Mouse (Mus musculus): ENCODE measurements around the gene Elovl7. TPM values are rescaled to one million over a fixed set of nuclear protein-coding genes. Genes with fewer than 3 reads are reported as not detected.

Gene Elovl7
- total and polyA plus RNA-seq, 2 experiments from 2014 or later: 1.9 to 2.4 TPM

DNA sequence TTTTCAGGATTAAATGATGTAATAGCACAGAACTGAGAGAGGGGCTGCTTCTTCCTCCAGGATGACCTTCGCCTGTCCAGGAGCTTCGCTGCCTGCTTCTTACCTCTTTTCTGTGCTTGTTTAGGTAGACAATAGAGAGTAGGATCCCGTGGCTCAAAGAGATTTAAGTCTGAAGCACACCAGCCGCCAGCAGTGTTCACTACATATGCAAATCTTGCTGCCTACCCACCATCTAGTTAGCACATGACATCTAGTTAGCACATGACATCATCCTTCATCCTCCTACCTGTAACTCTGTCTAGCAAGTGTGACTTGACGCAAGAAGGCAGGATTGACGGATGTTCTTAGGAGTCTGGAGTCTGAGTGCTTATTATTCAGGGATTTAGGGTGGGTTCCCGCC lies 5.6 kb downstream of the Elovl7 start:
- DNase-seq (ENCODE audit: low spot score) (no peak), ATAC-seq (ENCODE audit: low FRiP score) (no peak)
- H3K4me1 ChIP-seq (ENCODE audit: insufficient read depth, low read length): no peaks in the 10 kb centered on the region
- no peak overlapping the region for H3K9ac ChIP-seq (replicated peaks; ENCODE audit: low read length, poor library complexity, severe bottlenecking)
- no peak overlapping the region for H3K4me3 ChIP-seq (ENCODE audit: low read depth, low read length)
- no peaks in the 10 kb centered on the region for H3K36me3 ChIP-seq (ENCODE audit: insufficient read depth, low read length)
- no peaks in the 10 kb centered on the region for H3K27me3 ChIP-seq (ENCODE audit: insufficient read depth, low read length)
- no peak overlapping the region for H3K27ac ChIP-seq (ENCODE audit: low read depth, low read length)
- 62% methylated on average over 7 of the region's 7 CpGs for WGBS
- no peak for TF ChIP-seq CTCF (IDR thresholded peaks at IDR 0.05)
- no peaks in the 10 kb centered on the region for H3K9me3 ChIP-seq (ENCODE audit: low read length)
- no peak overlapping the region for H3K4me2 ChIP-seq (ENCODE audit: low read depth, low read length, poor library complexity, severe bottlenecking)

DNA sequence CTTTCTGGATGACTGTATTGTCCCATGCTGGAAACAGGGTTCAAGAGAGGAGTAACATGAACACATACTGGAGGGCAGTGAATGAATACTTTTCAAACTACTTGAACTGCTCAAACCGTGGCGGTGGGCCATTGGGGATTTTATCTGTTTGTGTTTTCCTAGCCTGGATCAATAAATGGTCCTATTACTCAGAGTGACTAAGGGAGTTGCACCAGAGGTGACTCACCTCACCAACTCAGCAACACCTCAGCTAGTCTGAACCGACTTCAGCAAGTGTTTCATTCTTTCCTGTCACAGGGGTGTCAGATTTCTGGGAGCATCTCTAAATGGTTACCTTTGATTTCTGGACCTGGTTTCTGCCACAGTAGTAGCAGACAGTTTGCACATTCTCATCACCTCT lies 15.0 kb downstream of the Elovl7 start:
- DNase-seq (ENCODE audit: low spot score): no peak
- 78% methylated on average over 3 of the region's 3 CpGs for WGBS
- H3K9ac ChIP-seq (replicated peaks; ENCODE audit: low read length, poor library complexity, severe bottlenecking): no peak overlapping the region

DNA sequence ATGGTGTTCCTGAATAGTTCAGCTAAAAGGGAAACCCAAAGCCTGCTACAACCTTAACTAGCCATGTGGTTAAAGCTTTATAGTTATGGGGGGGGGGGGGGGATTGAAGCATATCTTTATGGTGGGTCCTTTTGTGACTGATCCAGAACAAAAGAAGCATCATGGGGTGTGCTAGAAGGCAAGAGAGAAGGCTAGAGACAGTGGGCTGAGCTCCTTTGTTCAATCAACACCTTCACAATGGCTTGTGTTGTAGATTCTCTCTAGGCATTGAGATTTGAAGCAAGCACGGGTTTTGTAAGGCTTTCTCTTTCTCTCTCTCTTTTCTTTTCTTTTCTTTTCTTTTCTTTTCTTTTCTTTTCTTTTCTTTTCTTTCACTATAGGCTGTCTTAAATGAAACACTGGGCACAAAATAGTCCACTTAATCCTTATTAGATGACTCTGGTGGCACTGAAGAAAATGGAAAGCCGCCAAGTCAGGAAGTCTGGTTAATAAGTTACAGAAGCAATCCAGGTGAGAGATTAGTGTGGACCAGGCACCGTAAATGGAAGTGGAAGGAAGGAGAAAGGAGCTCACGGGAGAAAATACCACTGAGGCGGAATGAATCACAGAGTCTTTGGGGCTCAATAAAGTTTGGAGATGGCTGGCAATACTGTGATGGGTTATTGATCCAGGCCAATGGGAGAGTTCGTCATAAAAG lies 15.6 kb downstream of the Elovl7 start:
- no peaks in the 10 kb centered on the region for H3K27me3 ChIP-seq (ENCODE audit: insufficient read depth, low read length)
- WGBS: 68% methylated on average over 6 of the region's 6 CpGs
- DNase-seq (ENCODE audit: low spot score) (no peak), ATAC-seq (ENCODE audit: low FRiP score) (no peak)
- H3K4me1 ChIP-seq (ENCODE audit: insufficient read depth, low read length): no peaks in the 10 kb centered on the region
- no peaks in the 10 kb centered on the region for H3K9me3 ChIP-seq (ENCODE audit: low read length)
- no peak for TF ChIP-seq CTCF (IDR thresholded peaks at IDR 0.05)
- no peak overlapping the region for H3K27ac ChIP-seq (ENCODE audit: low read depth, low read length)
- no peak overlapping the region for H3K9ac ChIP-seq (replicated peaks; ENCODE audit: low read length, poor library complexity, severe bottlenecking)
- no peak overlapping the region for H3K4me2 ChIP-seq (ENCODE audit: low read depth, low read length, poor library complexity, severe bottlenecking)
- no peaks in the 10 kb centered on the region for H3K36me3 ChIP-seq (ENCODE audit: insufficient read depth, low read length)
- no peak overlapping the region for H3K4me3 ChIP-seq (ENCODE audit: low read depth, low read length)

More for the DNA sequence above, 15.0 kb downstream of the Elovl7 start:
- TF ChIP-seq CTCF (IDR thresholded peaks at IDR 0.05): no peak
- no peaks in the 10 kb centered on the region for H3K9me3 ChIP-seq (ENCODE audit: low read length)
- H3K4me2 ChIP-seq (ENCODE audit: low read depth, low read length, poor library complexity, severe bottlenecking): no peak overlapping the region
- H3K27ac ChIP-seq (ENCODE audit: low read depth, low read length): no peak overlapping the region
- no peaks in the 10 kb centered on the region for H3K36me3 ChIP-seq (ENCODE audit: insufficient read depth, low read length)
- H3K4me3 ChIP-seq (ENCODE audit: low read depth, low read length): no peak overlapping the region
- H3K27me3 ChIP-seq (ENCODE audit: insufficient read depth, low read length): no peaks in the 10 kb centered on the region
- ATAC-seq (ENCODE audit: low FRiP score): no peak
- H3K4me1 ChIP-seq (ENCODE audit: insufficient read depth, low read length): no peaks in the 10 kb centered on the region

DNA sequence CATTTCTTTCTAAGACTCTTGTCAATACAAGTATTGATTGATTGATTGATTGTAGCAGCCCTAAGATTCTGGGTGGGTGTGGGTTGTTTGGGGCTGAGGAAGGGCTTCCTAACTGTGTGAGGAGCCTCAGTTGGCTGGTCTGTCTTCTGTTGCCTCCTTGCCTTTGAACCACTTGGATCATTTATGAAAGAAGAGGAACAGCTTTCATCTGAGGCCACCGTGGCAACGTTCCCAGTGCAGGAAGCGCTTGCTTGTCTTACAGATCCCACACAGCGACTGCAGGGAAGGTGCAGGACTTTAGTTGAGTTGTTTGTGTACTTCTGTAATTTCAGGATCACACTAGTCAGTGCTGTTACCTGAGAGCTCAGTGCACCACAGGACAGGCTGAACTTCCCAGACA lies 25.8 kb downstream of the Elovl7 start:
- WGBS: 57% methylated on average over 4 of the region's 4 CpGs
- ATAC-seq (ENCODE audit: low FRiP score): no peak
- Histone ChIP-seq H3K9ac (replicated peaks; ENCODE audit: low read length, poor library complexity, severe bottlenecking) (no peak overlapping the region), H3K27me3 (ENCODE audit: insufficient read depth, low read length) (no peaks in the 10 kb centered on the region), H3K9me3 (ENCODE audit: low read length) (no peaks in the 10 kb centered on the region), H3K4me1 (ENCODE audit: insufficient read depth, low read length) (no peaks in the 10 kb centered on the region; the same call in 1 of the 2 replicates), H3K4me3 (ENCODE audit: low read depth, low read length) (no peak overlapping the region), H3K36me3 (ENCODE audit: insufficient read depth, low read length) (no peaks in the 10 kb centered on the region), H3K4me2 (ENCODE audit: low read depth, low read length, poor library complexity, severe bottlenecking) (no peak overlapping the region), H3K27ac (ENCODE audit: low read depth, low read length) (no peak overlapping the region)
- DNase-seq (ENCODE audit: low spot score): no peak
- TF ChIP-seq CTCF (IDR thresholded peaks at IDR 0.05): no peak

DNA sequence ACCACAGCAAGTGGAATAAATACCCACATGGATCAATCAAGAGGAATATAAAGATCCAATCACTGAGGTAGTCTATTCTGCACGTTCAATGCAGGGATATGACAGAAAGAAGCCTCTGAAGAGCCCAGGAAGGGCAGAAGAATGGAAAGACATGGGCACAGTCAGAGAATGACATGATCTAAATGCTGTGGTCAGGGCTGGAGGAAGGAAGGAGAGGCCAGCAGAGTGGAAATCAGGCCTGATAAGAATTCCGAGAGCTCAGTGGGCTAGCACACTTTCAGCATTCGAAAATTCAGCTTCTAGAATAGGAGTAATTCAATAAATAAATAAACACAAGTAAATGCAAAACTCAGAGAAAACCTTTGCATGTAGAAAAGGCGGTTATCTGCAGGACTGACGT lies 27.5 kb downstream of the Elovl7 start:
- no peak overlapping the region for H3K4me2 ChIP-seq (ENCODE audit: low read depth, low read length, poor library complexity, severe bottlenecking)
- no peaks in the 10 kb centered on the region for H3K36me3 ChIP-seq (ENCODE audit: insufficient read depth, low read length)
- no peaks in the 10 kb centered on the region; the same call in 1 of the 2 replicates for H3K4me1 ChIP-seq (ENCODE audit: insufficient read depth, low read length)
- 78% methylated on average over 5 of the region's 5 CpGs for WGBS
- H3K4me3 ChIP-seq (ENCODE audit: low read depth, low read length): no peak overlapping the region
- ATAC-seq (ENCODE audit: low FRiP score): no peak
- no peaks in the 10 kb centered on the region for H3K27me3 ChIP-seq (ENCODE audit: insufficient read depth, low read length)
- no peak overlapping the region for H3K27ac ChIP-seq (ENCODE audit: low read depth, low read length)
- no peak overlapping the region for H3K9ac ChIP-seq (replicated peaks; ENCODE audit: low read length, poor library complexity, severe bottlenecking)
- no peak for TF ChIP-seq CTCF (IDR thresholded peaks at IDR 0.05)
- DNase-seq (ENCODE audit: low spot score): no peak
- no peaks in the 10 kb centered on the region for H3K9me3 ChIP-seq (ENCODE audit: low read length)

DNA sequence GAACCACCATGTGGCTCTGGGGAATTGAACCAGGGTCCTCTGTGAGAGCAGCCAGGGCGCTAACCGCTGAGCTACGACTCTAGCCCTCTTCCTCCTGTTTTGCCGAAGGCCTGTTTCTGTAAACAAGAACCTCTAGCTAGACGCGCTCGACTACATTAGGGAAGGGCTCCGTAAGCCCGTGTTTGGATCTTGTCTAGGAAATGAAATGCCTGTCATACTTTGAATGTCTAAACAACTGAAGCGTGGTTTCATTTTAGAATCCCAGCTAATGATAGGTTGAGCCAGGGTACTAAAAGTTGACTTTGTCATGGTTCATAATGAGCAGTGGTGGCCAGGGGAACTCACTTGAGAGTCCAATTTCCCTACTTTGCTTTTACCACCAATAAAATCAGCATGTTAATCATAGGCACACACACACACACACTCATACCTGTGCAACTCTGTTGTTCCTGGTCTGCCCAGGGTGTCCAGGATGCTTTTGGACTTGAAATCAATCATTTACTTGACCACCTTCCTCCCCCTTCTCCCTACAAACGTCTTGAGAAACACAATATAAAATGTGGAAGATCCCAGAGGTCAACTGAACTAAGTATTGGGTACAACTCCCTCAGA lies 31.0 kb downstream of the Elovl7 start:
- no peak for ATAC-seq (ENCODE audit: low FRiP score)
- Histone ChIP-seq H3K27ac (ENCODE audit: low read depth, low read length) (no peak overlapping the region), H3K4me1 (ENCODE audit: insufficient read depth, low read length) (no peaks in the 10 kb centered on the region; the same call in 1 of the 2 replicates), H3K36me3 (ENCODE audit: insufficient read depth, low read length) (no peaks in the 10 kb centered on the region), H3K9me3 (ENCODE audit: low read length) (no peaks in the 10 kb centered on the region), H3K4me2 (ENCODE audit: low read depth, low read length, poor library complexity, severe bottlenecking) (no peak overlapping the region), H3K27me3 (ENCODE audit: insufficient read depth, low read length) (no peaks in the 10 kb centered on the region), H3K9ac (replicated peaks; ENCODE audit: low read length, poor library complexity, severe bottlenecking) (no peak overlapping the region), H3K4me3 (ENCODE audit: low read depth, low read length) (no peak overlapping the region)
- TF ChIP-seq CTCF (IDR thresholded peaks at IDR 0.05): no peak
- whole genome bisulfite sequencing: 86% methylated on average over 11 of the region's 11 CpGs
- no peak for DNase-seq (ENCODE audit: low spot score)

All from midbrain, postnatal 0 days (tissue).